Comparison of ENCODE assay signal across 21 mouse cellular contexts in the genomic region with DNA sequence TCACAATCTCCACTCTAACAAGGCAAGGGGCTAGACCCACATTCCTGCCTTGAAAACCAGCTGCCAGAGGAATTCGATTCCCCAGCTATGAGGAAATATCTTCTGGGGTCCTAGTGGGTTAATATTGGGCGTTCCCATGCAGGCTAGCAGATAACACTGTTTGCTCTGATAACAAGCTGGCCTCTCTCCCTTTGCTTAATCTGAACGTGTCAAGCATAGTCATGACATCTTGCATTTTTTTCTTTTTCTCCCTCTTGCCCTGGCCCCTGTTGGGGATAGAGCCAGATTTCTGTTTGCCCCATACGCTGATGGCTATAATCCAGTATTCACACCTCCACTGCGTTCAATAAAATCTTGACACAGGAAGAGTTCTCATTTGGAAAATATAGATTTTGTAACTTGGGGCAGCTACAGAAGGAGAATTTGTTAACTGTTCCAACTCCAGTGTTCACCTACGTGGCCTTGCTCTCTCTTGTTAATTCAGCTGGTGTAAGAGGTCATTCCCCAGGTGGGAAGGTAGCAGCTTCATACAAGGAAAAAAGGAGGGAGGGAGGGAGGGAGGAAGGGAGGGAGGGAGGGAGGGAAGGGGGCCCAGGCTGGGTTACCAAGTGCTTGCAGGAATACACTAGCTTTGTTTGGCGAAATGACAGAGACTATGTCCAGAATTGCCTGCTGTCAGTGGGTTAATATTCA. TPM values are rescaled to one million over a fixed set of nuclear protein-coding genes. Genes with fewer than 3 reads are reported as not detected.
DNase-seq lines count a peak whose midpoint lies in the region; ATAC-seq and TF ChIP-seq lines count a peak whose summit lies in the region.
"Had no signal": no experiment of that assay in that cellular context is flagged by ENCODE, and none has a peak within 500 bp of the region (broad histone marks: within the 10 kb centered on the region; RNA-seq: fewer than 3 reads in every experiment).

No protein-coding gene starts in this region.

- no peak for ATAC-seq in heart, embryonic 13.5 days (ENCODE audit: extremely low read depth, insufficient number of reproducible peaks, low FRiP score, low TSS enrichment)
- ATAC-seq in limb, embryonic 14.5 days (ENCODE audit: low FRiP score, low read depth) = no peak
- peak; percentile 79 for ATAC-seq in liver, embryonic 16.5 days (ENCODE audit: low read depth)
- ATAC-seq: forebrain, embryonic 14.5 days had no signal

- no peaks in the 10 kb centered on the region for H3K27me3 ChIP-seq in heart, embryonic 13.5 days (replicated peaks)
- H3K27me3 ChIP-seq in limb, embryonic 14.5 days (ENCODE audit: control insufficient read depth, insufficient read depth, low read length) = no peaks in the 10 kb centered on the region
- no peaks in the 10 kb centered on the region for H3K27me3 ChIP-seq in limb, embryonic 10.5 days (ENCODE audit: low read depth, poor library complexity, severe bottlenecking)
- no peaks in the 10 kb centered on the region for H3K27me3 ChIP-seq in liver, embryonic 16.5 days (ENCODE audit: control insufficient read depth, insufficient read depth, low read depth, low read length)
- H3K27me3 ChIP-seq: CH12.LX; hindbrain, embryonic 15.5 days; neural tube, embryonic 12.5 days had no signal

- 22% methylated on average over 7 of the region's 7 CpGs for WGBS in heart, embryonic 13.5 days
- 48% methylated on average over 7 of the region's 7 CpGs for WGBS in limb, embryonic 14.5 days
- 69% methylated on average over 7 of the region's 7 CpGs for WGBS in limb, embryonic 10.5 days
- WGBS in liver, embryonic 16.5 days (ENCODE audit: insufficient replicate concordance) = 29% methylated on average over 7 of the region's 7 CpGs

- H3K4me2 ChIP-seq in heart, embryonic 13.5 days = no peak overlapping the region
- H3K4me2 ChIP-seq in limb, embryonic 14.5 days (replicated peaks; ENCODE audit: low read depth, low read length, severe bottlenecking) = no peak overlapping the region
- H3K4me2 ChIP-seq in liver, embryonic 16.5 days (ENCODE audit: low read depth, low read length) = no peak overlapping the region
- H3K4me2 ChIP-seq: hindbrain, embryonic 15.5 days; neural tube, embryonic 12.5 days had no signal

- peaks cover 22% of the 10 kb centered on the region for H3K4me1 ChIP-seq in heart, embryonic 13.5 days
- peaks cover 5% of the 10 kb centered on the region; the same call in 1 of the 2 replicates for H3K4me1 ChIP-seq in limb, embryonic 14.5 days (ENCODE audit: control insufficient read depth, insufficient read depth, low read length)
- peaks cover 3% of the 10 kb centered on the region; the same call in 1 of the 2 replicates for H3K4me1 ChIP-seq in limb, embryonic 10.5 days
- H3K4me1 ChIP-seq in liver, embryonic 16.5 days (ENCODE audit: control insufficient read depth, low read depth, low read length) = no peaks in the 10 kb centered on the region
- H3K4me1 ChIP-seq: hindbrain, embryonic 15.5 days; neural tube, embryonic 12.5 days had no signal

- no peaks in the 10 kb centered on the region for H3K9me3 ChIP-seq in heart, embryonic 13.5 days
- H3K9me3 ChIP-seq in limb, embryonic 14.5 days (ENCODE audit: control insufficient read depth, low read length) = no peaks in the 10 kb centered on the region
- H3K9me3 ChIP-seq in limb, embryonic 10.5 days (replicated peaks) = no peaks in the 10 kb centered on the region
- no peaks in the 10 kb centered on the region for H3K9me3 ChIP-seq in liver, embryonic 16.5 days (replicated peaks; ENCODE audit: control insufficient read depth, low read length)
- H3K9me3 ChIP-seq: hindbrain, embryonic 15.5 days; neural tube, embryonic 12.5 days had no signal

- no peak overlapping the region for H3K4me3 ChIP-seq in heart, embryonic 13.5 days
- no peak overlapping the region for H3K4me3 ChIP-seq in limb, embryonic 14.5 days (replicated peaks; ENCODE audit: low read length)
- H3K4me3 ChIP-seq in limb, embryonic 10.5 days = no peak overlapping the region
- no peak overlapping the region for H3K4me3 ChIP-seq in liver, embryonic 16.5 days (ENCODE audit: low read depth, low read length)
- H3K4me3 ChIP-seq: hindbrain, embryonic 15.5 days; neural tube, embryonic 12.5 days had no signal

- no peaks in the 10 kb centered on the region for H3K36me3 ChIP-seq in heart, embryonic 13.5 days
- H3K36me3 ChIP-seq in limb, embryonic 14.5 days (ENCODE audit: control insufficient read depth, insufficient read depth, low read length) = no peaks in the 10 kb centered on the region
- no peaks in the 10 kb centered on the region for H3K36me3 ChIP-seq in limb, embryonic 10.5 days
- H3K36me3 ChIP-seq in liver, embryonic 16.5 days (ENCODE audit: control insufficient read depth, insufficient read depth) = no peaks in the 10 kb centered on the region
- H3K36me3 ChIP-seq: hindbrain, embryonic 15.5 days; neural tube, embryonic 12.5 days had no signal

- H3K27ac ChIP-seq in heart, embryonic 13.5 days (replicated peaks) = peak overlapping the region; percentile 56
- no peak overlapping the region for H3K27ac ChIP-seq in limb, embryonic 14.5 days (replicated peaks; ENCODE audit: low read depth, low read length)
- no peak overlapping the region for H3K27ac ChIP-seq in limb, embryonic 10.5 days
- no peak overlapping the region for H3K27ac ChIP-seq in liver, embryonic 16.5 days (ENCODE audit: low read length)
- H3K27ac ChIP-seq: hindbrain, embryonic 15.5 days; neural tube, embryonic 12.5 days had no signal

- DNase-seq in heart, postnatal 25 days (ENCODE audit: low spot score) = no peak
- DNase-seq in limb, embryonic 14.5 days (ENCODE audit: low spot score) = peak; percentile 15
- DNase-seq in limb, embryonic 10.5 days (ENCODE audit: low spot score) = no peak
- peak; percentile 62 for DNase-seq in NIH3T3 (ENCODE audit: low read depth)
- DNase-seq in left cerebral cortex, postnatal 36 days (ENCODE audit: low spot score in 2 of 2) = no peak
- DNase-seq in left cerebral cortex, adult 9 months (ENCODE audit: low spot score in 2 of 2) = no peak
- DNase-seq: adrenal gland, postnatal 10 days; cerebellum, adult 11-12 months; cerebellum, postnatal 25 days; gastrocnemius, postnatal 36 days; kidney, adult 9 months; lung, postnatal 10 days; spleen, adult 18-20 months; thymus, postnatal 4 days had no signal

- TF ChIP-seq POLR2A in limb, embryonic 14.5 days (IDR thresholded peaks at IDR 0.05; ENCODE audit: borderline replicate concordance, extremely low read depth, insufficient read depth, insufficient read length) = no peak

- H3K9ac ChIP-seq in heart, embryonic 13.5 days = no peak overlapping the region
- H3K9ac ChIP-seq in limb, embryonic 14.5 days (ENCODE audit: low read depth, low read length, severe bottlenecking) = no peak overlapping the region
- no peak overlapping the region for H3K9ac ChIP-seq in liver, embryonic 16.5 days (ENCODE audit: low read depth, low read length)
- H3K9ac ChIP-seq: hindbrain, embryonic 15.5 days; neural tube, embryonic 12.5 days had no signal

- intact Hi-C loops in heart, postnatal 25 days (cut with DNase I) = no loop called here
- intact Hi-C loops in left cerebral cortex, postnatal 36 days (cut with DNase I) = no loop called here

RNA-seq across cellular contexts. Expression of a gene that starts 24.0 kb away (rescaled TPM):
- 17.3 and 19.2 TPM in 2 replicates for polyA plus RNA-seq in heart, embryonic 13.5 days (2015; fragmentation: Nextera tagmentation; extraction: Ambion mirVana)
- 10 to 100 TPM; 16.6 to 19.4 TPM for total RNA-seq in heart, postnatal 25 days (2021)
- 38.8 and 42.2 TPM in 2 replicates for polyA plus RNA-seq in limb, embryonic 14.5 days (2012; rRNA removed)
- 48.2 and 50.5 TPM in 2 replicates for polyA plus RNA-seq in limb, embryonic 14.5 days (2014; fragmentation: Nextera tagmentation; extraction: Ambion mirVana)
- 3.0 and 4.5 TPM in 2 replicates for polyA plus RNA-seq in limb, embryonic 10.5 days (2016; fragmentation: Nextera tagmentation; extraction: Ambion mirVana)
- polyA plus RNA-seq in liver, embryonic 16.5 days (2015; fragmentation: Nextera tagmentation; extraction: Ambion mirVana) = 3.0 and 3.5 TPM in 2 replicates
- 1 to 10 TPM; 4.2 to 5.6 TPM for total RNA-seq in left cerebral cortex, postnatal 36 days (2021)
- total RNA-seq: CH12.LX; megakaryocyte-erythroid progenitor cell, adult 5-6 weeks had no signal

RNA-seq across cellular contexts. Expression of a gene that starts 54.6 kb away (rescaled TPM):
- polyA plus RNA-seq in heart, embryonic 13.5 days (2015; fragmentation: Nextera tagmentation; extraction: Ambion mirVana) = 42.3 and 47.6 TPM in 2 replicates
- total RNA-seq in heart, postnatal 25 days (2021) = 10 to 100 TPM; 62.7 TPM
- polyA plus RNA-seq in limb, embryonic 14.5 days (2012; rRNA removed) = 17.5 and 28.4 TPM in 2 replicates
- 58.7 and 59.4 TPM in 2 replicates for polyA plus RNA-seq in limb, embryonic 14.5 days (2014; fragmentation: Nextera tagmentation; extraction: Ambion mirVana)
- 90.7 and 91.3 TPM in 2 replicates for polyA plus RNA-seq in limb, embryonic 10.5 days (2016; fragmentation: Nextera tagmentation; extraction: Ambion mirVana)
- 32.5 and 32.8 TPM in 2 replicates for polyA plus RNA-seq in liver, embryonic 16.5 days (2015; fragmentation: Nextera tagmentation; extraction: Ambion mirVana)
- total RNA-seq in left cerebral cortex, postnatal 36 days (2021) = 10 to 100 TPM; 31.4 to 32.9 TPM

Comparison
In these comparisons a context has a peak if more than half of its experiments do, and no peak if none do; other contexts are left out.
1. DNase-seq: peak in limb, embryonic 14.5 days (single experiment) and NIH3T3 (single experiment); none in heart, postnatal 25 days (single experiment), limb, embryonic 10.5 days (single experiment), left cerebral cortex, postnatal 36 days (0 of 2) and left cerebral cortex, adult 9 months (0 of 2).